19 mouse cellular contexts compared by ENCODE assay signal in the genomic region with DNA sequence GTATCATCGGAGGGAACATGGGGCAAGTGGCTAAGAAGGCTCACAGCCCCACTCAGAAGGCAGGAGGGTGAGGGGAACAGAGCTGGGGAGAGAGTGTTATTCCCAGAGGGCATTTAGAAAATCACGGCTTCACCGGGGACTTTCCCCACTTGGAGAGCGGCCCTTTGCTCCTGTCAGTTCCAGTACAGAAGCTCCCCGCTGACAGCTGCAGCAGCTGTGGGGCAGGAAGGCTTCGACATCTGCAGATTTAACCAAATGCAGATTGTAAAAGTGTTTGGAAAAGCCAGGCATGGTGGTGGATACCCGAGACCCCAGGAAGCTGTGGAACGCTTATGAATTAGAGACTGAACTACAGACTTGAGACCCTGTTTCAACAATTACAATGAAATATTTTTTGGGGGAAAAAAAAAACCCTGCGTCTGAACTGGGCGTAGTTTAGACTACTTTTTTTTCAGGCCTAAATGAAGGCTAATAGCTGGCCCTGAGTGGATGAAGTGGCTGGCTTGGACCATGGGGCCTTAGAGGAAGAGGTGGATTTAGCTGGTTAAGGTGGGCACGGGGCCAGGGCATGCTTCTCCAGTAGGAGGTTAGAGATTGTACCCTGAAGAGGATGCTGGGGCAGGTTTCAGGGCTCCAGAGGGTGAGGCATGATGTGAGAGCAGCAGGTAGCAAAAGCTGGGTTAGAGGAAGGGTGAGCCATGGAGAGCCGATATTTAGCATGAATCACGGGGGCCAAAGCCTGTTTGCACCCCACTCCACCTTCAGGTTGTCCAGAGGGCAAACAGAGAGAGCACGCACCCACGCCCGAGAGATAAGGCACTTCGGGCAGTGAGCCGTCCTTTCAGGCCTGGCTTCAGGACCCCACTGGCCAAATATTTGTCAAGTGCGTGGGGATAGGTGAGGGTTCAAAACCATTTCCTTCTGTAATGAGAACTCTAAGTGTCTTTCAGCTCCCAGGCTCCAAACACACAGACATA. TPM values are rescaled to one million over a fixed set of nuclear protein-coding genes. Genes with fewer than 3 reads are reported as not detected.
A peak's percentile ranks its signal among the peaks of the same experiment; 100 is the strongest.
DNase-seq lines count a peak whose midpoint lies in the region; ATAC-seq and TF ChIP-seq lines count a peak whose summit lies in the region.
"Had no signal": no experiment of that assay in that cellular context is flagged by ENCODE, and none has a peak within 500 bp of the region (broad histone marks: within the 10 kb centered on the region; RNA-seq: fewer than 3 reads in every experiment).

No protein-coding gene starts in this region.

- H3K4me1 ChIP-seq in intestine, embryonic 16.5 days (ENCODE audit: control insufficient read depth, insufficient read depth, low read length): no peaks in the 10 kb centered on the region
- H3K4me1 ChIP-seq in forebrain, embryonic 14.5 days (ENCODE audit: control insufficient read depth, insufficient read depth, low read length): no peaks in the 10 kb centered on the region
- H3K4me1 ChIP-seq: liver, embryonic 15.5 days; neural tube, embryonic 12.5 days had no signal

- DNase-seq in kidney, postnatal 10 days: peak; percentile 50
- no peak for DNase-seq in kidney, adult 18-20 months
- peak; percentile 2 for DNase-seq in brain, embryonic 14.5 days (ENCODE audit: low read depth)
- DNase-seq in forelimb bud, embryonic 11.5 days (ENCODE audit: low read depth, low spot score): peak; percentile 57
- DNase-seq in lung, postnatal 4 days: peak; percentile 26 to 58
- no peak for DNase-seq in forebrain, embryonic 14.5 days (ENCODE audit: low spot score)
- DNase-seq in cerebellum, adult 11-12 months: no peak
- DNase-seq: adrenal gland, postnatal 10 days; cerebellum, adult 11 months; forebrain, postnatal 0 days; midbrain, embryonic 14.5 days; thymus, postnatal 25 days had no signal

- H3K9ac ChIP-seq in intestine, embryonic 16.5 days (ENCODE audit: low read depth, low read length): no peak overlapping the region
- no peak overlapping the region for H3K9ac ChIP-seq in forebrain, embryonic 14.5 days (ENCODE audit: low read length)
- H3K9ac ChIP-seq: embryonic facial prominence, embryonic 15.5 days; forebrain, postnatal 0 days; liver, embryonic 15.5 days; neural tube, embryonic 12.5 days had no signal

- no peak for TF ChIP-seq CTCF in brain, embryonic 14.5 days (IDR thresholded peaks at IDR 0.05; ENCODE audit: borderline replicate concordance, extremely low read depth, insufficient read depth, insufficient read length)

- H3K27me3 ChIP-seq in intestine, embryonic 16.5 days (replicated peaks; ENCODE audit: control insufficient read depth, insufficient read depth, low read length): no peaks in the 10 kb centered on the region
- no peaks in the 10 kb centered on the region for H3K27me3 ChIP-seq in forebrain, embryonic 14.5 days (replicated peaks; ENCODE audit: control insufficient read depth, insufficient read depth, low read length)
- H3K27me3 ChIP-seq: embryonic facial prominence, embryonic 15.5 days; neural tube, embryonic 12.5 days had no signal

- ATAC-seq in intestine, embryonic 16.5 days: no peak
- ATAC-seq in forebrain, embryonic 14.5 days: no peak
- ATAC-seq: CD4-positive, CD25-positive, alpha-beta regulatory T cell, adult 4 months; forebrain, postnatal 0 days had no signal

- no peaks in the 10 kb centered on the region for H3K9me3 ChIP-seq in intestine, embryonic 16.5 days (ENCODE audit: control insufficient read depth, low read length)
- H3K9me3 ChIP-seq in forebrain, embryonic 14.5 days (replicated peaks; ENCODE audit: control insufficient read depth, low read length): no peaks in the 10 kb centered on the region
- H3K9me3 ChIP-seq: embryonic facial prominence, embryonic 15.5 days; liver, embryonic 15.5 days; neural tube, embryonic 12.5 days had no signal

- no peaks in the 10 kb centered on the region for H3K36me3 ChIP-seq in intestine, embryonic 16.5 days (ENCODE audit: control insufficient read depth, insufficient read depth, low read length)
- no peaks in the 10 kb centered on the region for H3K36me3 ChIP-seq in forebrain, embryonic 14.5 days (ENCODE audit: control insufficient read depth, insufficient read depth, low read length)
- H3K36me3 ChIP-seq: embryonic facial prominence, embryonic 15.5 days; liver, embryonic 15.5 days; neural tube, embryonic 12.5 days had no signal

- H3K4me2 ChIP-seq in intestine, embryonic 16.5 days (ENCODE audit: low read depth, low read length): no peak overlapping the region
- no peak overlapping the region for H3K4me2 ChIP-seq in forebrain, embryonic 14.5 days (ENCODE audit: low read length)
- H3K4me2 ChIP-seq: embryonic facial prominence, embryonic 15.5 days; liver, embryonic 15.5 days; neural tube, embryonic 12.5 days had no signal

- 51% methylated on average over 19 of the region's 19 CpGs for WGBS in intestine, embryonic 16.5 days
- 74% methylated on average over 19 of the region's 19 CpGs for WGBS in forebrain, embryonic 14.5 days

- no peak overlapping the region for H3K4me3 ChIP-seq in intestine, embryonic 16.5 days (ENCODE audit: low read length)
- H3K4me3 ChIP-seq in forebrain, embryonic 14.5 days (ENCODE audit: low read depth, low read length): no peak overlapping the region
- H3K4me3 ChIP-seq: embryonic facial prominence, embryonic 15.5 days; left cerebral cortex, adult 2 months; liver, embryonic 15.5 days; neural tube, embryonic 12.5 days had no signal

- H3K27ac ChIP-seq in intestine, embryonic 16.5 days (ENCODE audit: low read length): no peak overlapping the region
- H3K27ac ChIP-seq in forebrain, embryonic 14.5 days (ENCODE audit: low read depth, low read length): no peak overlapping the region
- H3K27ac ChIP-seq: embryonic facial prominence, embryonic 15.5 days; kidney, postnatal 0 days; left cerebral cortex, adult 2 months; liver, embryonic 15.5 days; neural tube, embryonic 12.5 days had no signal

- no peak for TF ChIP-seq POLR2A in brain, embryonic 14.5 days (IDR thresholded peaks at IDR 0.05; ENCODE audit: borderline replicate concordance, extremely low read depth, insufficient read depth, insufficient read length, poor library complexity, severe bottlenecking)

RNA-seq across cellular contexts. Expression of a gene that starts 12.5 kb away (rescaled TPM):
- 0.68 and 1.0 TPM in 2 replicates for polyA plus RNA-seq in brain, embryonic 14.5 days (2012; rRNA removed)
- polyA plus RNA-seq in intestine, embryonic 16.5 days (2015; fragmentation: Nextera tagmentation; extraction: Ambion mirVana): 0.65 and 1.3 TPM in 2 replicates
- polyA plus RNA-seq in forebrain, embryonic 14.5 days (2014; fragmentation: Nextera tagmentation; extraction: Ambion mirVana): 0.80 and 1.1 TPM in 2 replicates
- polyA plus RNA-seq: CD4-positive, CD25-positive, alpha-beta regulatory T cell, adult 4 months had no signal

RNA-seq across cellular contexts. Expression of a gene that starts 57.0 kb away (rescaled TPM):
- 129 and 157 TPM in 2 replicates for polyA plus RNA-seq in brain, embryonic 14.5 days (2012; rRNA removed)
- polyA plus RNA-seq in intestine, embryonic 16.5 days (2015; fragmentation: Nextera tagmentation; extraction: Ambion mirVana): 142 and 162 TPM in 2 replicates
- polyA plus RNA-seq in forebrain, embryonic 14.5 days (2014; fragmentation: Nextera tagmentation; extraction: Ambion mirVana): 156 and 172 TPM in 2 replicates

RNA-seq across cellular contexts. Expression of a gene that starts 57.1 kb away (rescaled TPM):
- 9.3 and 9.9 TPM in 2 replicates for polyA plus RNA-seq in brain, embryonic 14.5 days (2012; rRNA removed)
- polyA plus RNA-seq in intestine, embryonic 16.5 days (2015; fragmentation: Nextera tagmentation; extraction: Ambion mirVana): 2.7 and 3.0 TPM in 2 replicates
- polyA plus RNA-seq in forebrain, embryonic 14.5 days (2014; fragmentation: Nextera tagmentation; extraction: Ambion mirVana): 9.1 and 9.4 TPM in 2 replicates

Comparison
In these comparisons a context has a peak if more than half of its experiments do, and no peak if none do; other contexts are left out.
1. DNase-seq: peak in kidney, postnatal 10 days (single experiment), brain, embryonic 14.5 days (single experiment), forelimb bud, embryonic 11.5 days (single experiment) and lung, postnatal 4 days (2 of 2); none in kidney, adult 18-20 months (single experiment), forebrain, embryonic 14.5 days (single experiment) and cerebellum, adult 11-12 months (single experiment).